Mouse (Mus musculus): ENCODE measurements around the gene Gorasp1. TPM values are rescaled to one million over a fixed set of nuclear protein-coding genes. Genes with fewer than 3 reads are reported as not detected.

Gene Gorasp1
- polyA plus RNA-seq (2015; fragmentation: Nextera tagmentation; extraction: Ambion mirVana), result 32.5 and 32.6 TPM in 2 replicates

GRCm38 (mm10) chr9:119937005-119937773 lies at the start of gene Gorasp1, which contains the start of gene Ttc21a:
Gorasp1 (minus strand) TSS chr9:119937565.
Ttc21a (plus strand) TSS chr9:119937606.
- peak; percentile 90 for ATAC-seq (ENCODE audit: insufficient number of reproducible peaks, low FRiP score, low TSS enrichment, low read depth)
- whole genome bisulfite sequencing, result 2% methylated on average over 40 of the region's 40 CpGs
- Histone ChIP-seq H3K4me2 (replicated peaks) (peak within 1 kb of the TSS; percentile 85), H3K27me3 (no peaks in the 10 kb centered on the region), H3K4me3 (replicated peaks) (peak within 1 kb of the TSS; percentile 68), H3K4me1 (peaks cover 23% of the 10 kb centered on the region), H3K36me3 (peaks cover 11% of the 10 kb centered on the region), H3K27ac (replicated peaks) (peak within 1 kb of the TSS; percentile 68), H3K9me3 (replicated peaks) (no peaks in the 10 kb centered on the region), H3K9ac (peak within 1 kb of the TSS; percentile 73)

GRCm38 (mm10) chr9:119985881-119986574 lies 48.7 kb upstream of the Gorasp1 start:
- Histone ChIP-seq H3K9me3 (replicated peaks) (no peaks in the 10 kb centered on the region), H3K4me3 (replicated peaks) (no peak overlapping the region), H3K4me2 (replicated peaks) (no peak overlapping the region), H3K27ac (replicated peaks) (peak overlapping the region; percentile 69), H3K36me3 (no peaks in the 10 kb centered on the region), H3K9ac (no peak overlapping the region), H3K4me1 (peaks cover 49% of the 10 kb centered on the region), H3K27me3 (no peaks in the 10 kb centered on the region)
- WGBS, result 43% methylated on average over 10 of the region's 10 CpGs
- no peak for ATAC-seq (ENCODE audit: insufficient number of reproducible peaks, low FRiP score, low TSS enrichment, low read depth)

DNA sequence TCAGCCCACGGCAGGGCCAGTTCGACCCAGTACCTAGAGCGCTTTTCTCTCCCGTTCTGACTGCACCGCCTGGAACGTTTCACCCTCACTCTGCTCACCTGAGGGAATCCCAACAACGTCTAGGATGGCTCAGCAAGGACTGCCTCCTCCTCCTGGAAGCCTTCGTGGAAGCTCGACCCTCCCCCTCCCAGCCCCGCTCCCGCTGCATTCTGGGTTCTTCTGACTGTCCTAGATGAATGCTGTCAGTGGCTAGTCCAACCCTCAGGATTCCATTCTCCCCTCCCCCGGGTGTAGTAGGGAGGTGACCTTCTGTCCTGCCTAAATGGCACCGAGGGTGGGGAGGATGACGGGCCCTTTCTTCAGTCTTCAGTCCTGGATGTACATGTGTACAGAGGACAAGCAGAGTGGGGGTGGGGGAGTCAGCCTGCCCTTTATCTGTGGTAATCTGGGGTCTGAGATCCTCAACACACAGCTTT lies 47.2 kb upstream of the Gorasp1 start, which contains the start of gene Csrnp1:
Gene Csrnp1, minus strand, starts transcription at position 123 of the 476 bp plus-strand sequence.
- ATAC-seq (ENCODE audit: insufficient number of reproducible peaks, low FRiP score, low TSS enrichment, low read depth), result no peak

GRCm38 (mm10) chr9:119983585-119984535 lies 46.5 kb upstream of the Gorasp1 start:
- peak overlapping the region; percentile 66 for H3K9ac ChIP-seq
- peak; percentile 84 for ATAC-seq (ENCODE audit: insufficient number of reproducible peaks, low FRiP score, low TSS enrichment, low read depth)
- peak overlapping the region; percentile 95 for H3K4me2 ChIP-seq (replicated peaks)
- H3K36me3 ChIP-seq, result no peaks in the 10 kb centered on the region
- H3K4me3 ChIP-seq (replicated peaks), result peak overlapping the region; percentile 67
- peak overlapping the region; percentile 89 for H3K27ac ChIP-seq (replicated peaks)
- H3K27me3 ChIP-seq, result no peaks in the 10 kb centered on the region
- peaks cover 66% of the 10 kb centered on the region for H3K4me1 ChIP-seq
- H3K9me3 ChIP-seq (replicated peaks), result no peaks in the 10 kb centered on the region
- 1% methylated on average over 68 of the region's 79 CpGs for WGBS

More for the DNA sequence above, 47.2 kb upstream of the Gorasp1 start, which contains the start of gene Csrnp1:
- Histone ChIP-seq H3K27ac (replicated peaks) (peak within 1 kb of the TSS; percentile 89), H3K27me3 (no peaks in the 10 kb centered on the region), H3K9me3 (replicated peaks) (no peaks in the 10 kb centered on the region), H3K36me3 (no peaks in the 10 kb centered on the region), H3K4me3 (replicated peaks) (peak within 1 kb of the TSS; percentile 67), H3K9ac (peak within 1 kb of the TSS; percentile 66), H3K4me1 (peaks cover 59% of the 10 kb centered on the region), H3K4me2 (replicated peaks) (peak within 1 kb of the TSS; percentile 95)
- WGBS, result 16% methylated on average over 14 of the region's 14 CpGs

GRCm38 (mm10) chr9:119982956-119983551 lies 45.7 kb upstream of the Gorasp1 start:
- WGBS, result under 1% methylated on average over 47 of the region's 48 CpGs
- no peaks in the 10 kb centered on the region for H3K9me3 ChIP-seq (replicated peaks)
- H3K36me3 ChIP-seq, result no peaks in the 10 kb centered on the region
- no peak for ATAC-seq (ENCODE audit: insufficient number of reproducible peaks, low FRiP score, low TSS enrichment, low read depth)
- H3K4me1 ChIP-seq, result peaks cover 73% of the 10 kb centered on the region
- H3K4me2 ChIP-seq (replicated peaks), result peak overlapping the region; percentile 95
- peak overlapping the region; percentile 89 for H3K27ac ChIP-seq (replicated peaks)
- peak overlapping the region; percentile 67 for H3K4me3 ChIP-seq (replicated peaks)
- no peaks in the 10 kb centered on the region for H3K27me3 ChIP-seq
- peak overlapping the region; percentile 66 for H3K9ac ChIP-seq

- Histone ChIP-seq H3K4me2 (replicated peaks) (peak overlapping the region; percentile 95), H3K4me1 (peaks cover 80% of the 10 kb centered on the region), H3K4me3 (replicated peaks) (peak overlapping the region; percentile 67), H3K36me3 (no peaks in the 10 kb centered on the region), H3K27me3 (no peaks in the 10 kb centered on the region), H3K9me3 (replicated peaks) (no peaks in the 10 kb centered on the region), H3K9ac (0 out of 2 replicates have a peak overlapping the region, but pooled peaks have one; percentile 6), H3K27ac (replicated peaks) (peak overlapping the region; percentile 89)
- ATAC-seq (ENCODE audit: insufficient number of reproducible peaks, low FRiP score, low TSS enrichment, low read depth), result 0 out of 2 replicates have a peak, but pooled peaks have one; percentile 31
- 1% methylated on average over 11 of the region's 11 CpGs for WGBS
These were observed 45.0 kb upstream of the Gorasp1 start for GRCm38 (mm10) chr9:119982241-119982811.

GRCm38 (mm10) chr9:119981183-119982179 lies 44.1 kb upstream of the Gorasp1 start:
- Histone ChIP-seq H3K27me3 (no peaks in the 10 kb centered on the region), H3K27ac (replicated peaks) (peak overlapping the region; percentile 89), H3K9me3 (replicated peaks) (no peaks in the 10 kb centered on the region), H3K9ac (peak overlapping the region; percentile 21), H3K4me2 (replicated peaks) (peak overlapping the region; percentile 95), H3K4me3 (replicated peaks) (peak overlapping the region; percentile 67), H3K4me1 (peaks cover 86% of the 10 kb centered on the region), H3K36me3 (no peaks in the 10 kb centered on the region)
- ATAC-seq (ENCODE audit: insufficient number of reproducible peaks, low FRiP score, low TSS enrichment, low read depth), result no peak
- 2% methylated on average over 16 of the region's 16 CpGs for WGBS

GRCm38 (mm10) chr9:119980770-119981182 lies 43.4 kb upstream of the Gorasp1 start:
- Histone ChIP-seq H3K9me3 (replicated peaks) (no peaks in the 10 kb centered on the region), H3K4me3 (replicated peaks) (peak overlapping the region; percentile 67; the same call in 1 of the 2 replicates), H3K4me2 (replicated peaks) (peak overlapping the region; percentile 95), H3K4me1 (peaks cover 79% of the 10 kb centered on the region), H3K27me3 (no peaks in the 10 kb centered on the region), H3K27ac (replicated peaks) (peak overlapping the region; percentile 89), H3K36me3 (no peaks in the 10 kb centered on the region), H3K9ac (no peak overlapping the region)
- WGBS, result 7% methylated on average over 4 of the region's 4 CpGs
- ATAC-seq (ENCODE audit: insufficient number of reproducible peaks, low FRiP score, low TSS enrichment, low read depth), result no peak

DNA sequence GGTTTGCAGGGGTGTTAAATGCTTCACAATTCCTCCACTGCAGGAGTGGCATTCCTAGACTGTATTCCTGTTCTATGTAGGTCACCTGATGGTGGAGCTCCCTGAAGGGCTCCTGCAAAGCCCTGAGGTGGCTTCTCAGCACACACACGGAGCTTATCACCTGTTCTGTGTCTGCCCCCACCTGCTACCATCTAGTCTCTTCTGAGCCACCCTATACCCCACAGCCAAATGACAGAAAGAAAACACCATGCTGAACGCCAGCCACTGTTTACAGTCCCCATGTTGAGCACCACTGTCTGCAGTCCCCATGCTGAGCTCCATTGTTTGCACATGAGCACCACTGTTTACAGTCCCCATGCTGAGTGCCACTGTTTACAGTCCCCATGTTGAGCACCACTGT lies 42.4 kb upstream of the Gorasp1 start:
- H3K4me1 ChIP-seq, result peaks cover 74% of the 10 kb centered on the region
- WGBS, result 56% methylated on average over 2 of the region's 2 CpGs
- H3K4me3 ChIP-seq (replicated peaks), result no peak overlapping the region
- no peak overlapping the region for H3K4me2 ChIP-seq (replicated peaks)
- H3K9me3 ChIP-seq (replicated peaks), result no peaks in the 10 kb centered on the region
- H3K27me3 ChIP-seq, result no peaks in the 10 kb centered on the region
- no peak for ATAC-seq (ENCODE audit: insufficient number of reproducible peaks, low FRiP score, low TSS enrichment, low read depth)
- H3K27ac ChIP-seq (replicated peaks), result no peak overlapping the region
- no peak overlapping the region for H3K9ac ChIP-seq
- H3K36me3 ChIP-seq, result no peaks in the 10 kb centered on the region

All from embryonic facial prominence, embryonic 15.5 days (tissue).